Mouse (Mus musculus) frontal cortex, adult (tissue): Measurements from ENCODE around the gene Apoe.
"Not testable (repeated sequence)": the region's sequence is repeated elsewhere in the genome, so short reads cannot be mapped to it uniquely, and the experiment has no call there.

Experiments
- ATAC-seq: cut with Nextera tagmentation; 2 replicates; pipeline ENCODE4 v1.9.2; 2017; ENCODE audit warnings: mild to moderate bottlenecking, moderate library complexity, mixed read lengths; ENCODE audit not compliant: low TSS enrichment

Apoe gene

GRCm38 (mm10) chr7:19691873-19692865, 6.8 kb downstream of the Apoe start, which contains the start of gene Apoc1:
TSS of gene Apoc1 (minus strand) at chr7:19692660.
- no peak for ATAC-seq

- no peak for ATAC-seq
These were observed 7.6 kb downstream of the Apoe start for GRCm38 (mm10) chr7:19691434-19691833.

DNA sequence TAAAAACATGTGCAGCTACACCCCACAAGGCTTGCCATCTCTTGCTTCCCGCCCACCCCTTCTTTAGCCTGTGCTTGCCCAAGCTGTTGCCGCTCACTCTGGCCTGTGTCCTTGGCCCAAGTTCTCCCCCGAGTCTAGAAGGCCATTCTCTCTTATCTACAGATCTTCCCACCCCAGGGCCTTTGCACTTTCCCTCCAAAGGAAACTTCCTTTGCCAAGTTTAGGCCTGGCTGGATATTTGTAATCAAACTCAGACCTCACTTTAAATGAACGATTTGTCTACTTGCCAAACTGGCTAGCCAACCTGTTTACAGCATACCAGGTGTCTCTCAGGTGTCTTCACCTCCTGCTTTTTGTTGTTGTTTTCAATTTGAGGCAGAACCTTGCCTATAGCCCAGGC, 8.1 kb downstream of the Apoe start:
- no peak for ATAC-seq

GRCm38 (mm10) chr7:19688611-19689010, 10.4 kb downstream of the Apoe start:
- no peak for ATAC-seq

GRCm38 (mm10) chr7:19688101-19688500, 10.9 kb downstream of the Apoe start:
- no peak for ATAC-seq

- ATAC-seq = not testable (repeated sequence)
These were observed 11.9 kb downstream of the Apoe start for GRCm38 (mm10) chr7:19686927-19687583.

GRCm38 (mm10) chr7:19686521-19686920, 12.5 kb downstream of the Apoe start:
- ATAC-seq = no peak

DNA sequence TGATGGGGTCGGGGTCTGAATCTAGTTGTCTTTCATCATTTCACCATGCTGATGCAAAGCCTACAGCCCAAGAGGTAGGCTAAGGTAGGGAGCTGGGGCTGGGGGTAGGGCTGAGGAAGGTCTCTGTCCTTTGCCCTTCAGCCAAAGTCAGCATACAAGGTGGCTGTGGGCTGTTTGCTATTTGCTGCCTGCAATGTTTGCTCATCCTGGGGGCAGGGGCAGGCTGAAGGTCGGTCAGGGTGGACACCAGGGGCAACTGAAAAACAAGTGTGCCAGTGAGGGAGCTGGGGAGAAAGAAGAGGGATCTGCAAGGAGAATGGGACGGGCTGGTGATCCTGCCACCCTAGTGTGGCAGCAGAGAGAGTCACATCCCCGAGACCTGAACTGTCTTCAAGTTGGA, 13.6 kb downstream of the Apoe start:
- ATAC-seq = no peak

GRCm38 (mm10) chr7:19683771-19684201, 15.2 kb downstream of the Apoe start:
- no peak for ATAC-seq

DNA sequence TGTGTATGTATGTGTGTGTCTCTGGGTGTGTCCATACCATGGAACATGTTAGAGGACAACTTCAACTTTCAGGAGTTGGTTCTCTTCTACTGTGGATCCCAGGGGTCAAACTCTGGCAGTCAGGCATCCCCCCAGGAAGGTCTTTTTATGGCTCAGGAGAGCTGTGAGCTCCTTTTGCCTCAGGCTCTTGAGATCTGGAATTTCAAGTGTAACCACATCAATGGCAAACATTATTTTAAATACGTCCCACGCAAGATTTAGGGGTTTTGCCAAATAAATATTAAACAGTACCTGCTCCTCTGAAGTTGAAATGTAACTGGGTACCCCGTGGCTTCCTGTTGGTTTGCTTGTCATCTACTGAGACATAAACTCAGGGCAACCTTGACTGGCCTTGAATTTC, 16.0 kb downstream of the Apoe start:
- no peak for ATAC-seq

GRCm38 (mm10) chr7:19681202-19681694, 17.7 kb downstream of the Apoe start, which contains the start of the genes Gm44805 and Apoc4:
TSS of gene Gm44805 (minus strand) at chr7:19681423.
TSS of gene Apoc4 (minus strand) at chr7:19681479.
- ATAC-seq = no peak

- ATAC-seq = no peak
These were observed 18.3 kb downstream of the Apoe start for GRCm38 (mm10) chr7:19680702-19681101.

DNA sequence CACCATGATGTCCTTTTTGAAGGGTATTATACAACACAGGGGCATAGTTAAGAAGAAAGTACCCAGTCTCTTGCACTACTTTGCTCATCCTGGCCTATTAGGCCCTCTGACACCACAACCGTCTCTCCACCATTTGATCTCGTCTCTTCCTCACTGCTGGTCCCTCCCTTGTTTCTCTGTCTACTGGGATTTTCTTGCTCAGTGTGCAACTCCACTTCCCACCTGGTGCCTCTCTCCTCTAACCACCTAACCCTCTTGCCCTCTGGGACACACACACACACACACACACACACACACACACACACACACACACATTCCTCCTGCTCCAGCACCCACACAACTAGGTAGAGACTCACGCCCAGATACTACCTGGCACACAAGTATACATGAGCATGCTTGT, 20.1 kb downstream of the Apoe start:
- ATAC-seq = no peak

DNA sequence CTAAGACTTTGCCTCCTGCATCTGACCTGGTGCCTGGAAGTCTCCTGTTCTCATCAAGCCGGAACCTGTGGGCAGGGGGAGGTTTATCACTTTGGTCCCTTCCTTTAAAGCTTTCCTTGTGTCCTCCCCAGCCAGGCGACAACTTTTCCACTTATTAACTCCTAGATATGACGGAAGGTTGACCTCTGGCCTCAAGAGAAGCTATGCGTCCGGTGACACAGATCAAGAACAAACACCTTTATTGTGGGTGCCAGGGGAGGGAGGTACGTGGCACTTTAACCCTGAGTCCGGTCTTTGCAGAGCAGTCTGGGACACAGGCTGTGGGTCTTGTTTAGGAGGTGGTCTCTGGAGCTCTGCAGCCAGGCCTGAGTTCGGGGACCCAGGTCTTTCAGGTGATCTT, 21.1 kb downstream of the Apoe start, which contains the start of gene Apoc2:
Gene Apoc2 (minus strand): TSS at position 70 of the 400 bp plus-strand sequence.
- ATAC-seq = no peak

GRCm38 (mm10) chr7:19676662-19677061, 22.3 kb downstream of the Apoe start:
- ATAC-seq = no peak

- no peak for ATAC-seq
These were observed 23.2 kb downstream of the Apoe start for GRCm38 (mm10) chr7:19675824-19676223.

- no peak for ATAC-seq
These were observed 25.8 kb downstream of the Apoe start for GRCm38 (mm10) chr7:19673083-19673699.

DNA sequence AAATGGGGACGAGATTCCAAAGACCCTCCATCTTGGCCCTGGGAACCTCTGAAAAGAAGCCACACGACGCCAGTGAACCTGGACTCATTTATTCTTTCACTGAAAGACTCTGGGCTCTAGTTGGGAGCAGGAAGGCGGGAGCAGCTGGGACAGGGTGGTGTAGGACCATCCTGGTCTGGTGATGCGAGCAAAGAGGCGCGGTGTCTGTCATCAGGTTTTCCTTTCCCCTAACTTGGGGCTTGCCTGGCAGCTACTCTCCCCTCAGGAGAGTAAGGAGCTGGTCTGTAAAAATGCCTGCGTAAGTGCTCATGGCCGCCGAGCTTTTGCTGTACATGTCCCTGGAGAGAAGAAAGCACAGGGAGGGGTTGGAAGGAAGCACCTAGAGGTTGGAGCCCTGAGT, 27.5 kb downstream of the Apoe start:
- ATAC-seq = no peak

GRCm38 (mm10) chr7:19668947-19669721, 29.9 kb downstream of the Apoe start:
- peak; percentile 87 for ATAC-seq

DNA sequence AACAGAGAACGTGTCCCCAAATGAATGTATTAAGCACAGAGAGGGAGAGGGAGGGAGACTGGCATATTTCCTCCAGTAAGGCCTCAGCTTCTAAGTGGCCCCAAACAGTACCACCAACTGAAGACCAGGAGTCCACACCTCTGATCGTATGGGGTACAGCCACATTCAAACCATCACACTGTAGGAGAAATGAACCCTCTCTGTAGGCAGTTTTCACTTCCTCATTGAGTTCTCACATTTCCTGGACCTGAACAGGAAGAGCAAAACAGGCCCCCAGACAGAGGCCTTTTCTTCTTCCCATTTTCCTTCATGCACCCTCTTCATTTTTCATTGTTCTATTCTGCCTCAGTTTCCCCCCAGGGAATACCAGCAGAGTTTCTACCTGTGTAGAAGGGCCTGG, 31.6 kb downstream of the Apoe start:
- ATAC-seq = no peak

GRCm38 (mm10) chr7:19666750-19667149, 32.2 kb downstream of the Apoe start:
- no peak for ATAC-seq
